In genomic region chr12:29644091-29644490, GRCm38 (mm10) we compare ENCODE assay signal across 19 mouse cellular contexts.
A peak's percentile ranks its signal among the peaks of the same experiment; 100 is the strongest.
DNase-seq lines count a peak whose midpoint lies in the region; ATAC-seq and TF ChIP-seq lines count a peak whose summit lies in the region.
"Had no signal": no experiment of that assay in that cellular context is flagged by ENCODE, and none has a peak within 500 bp of the region (broad histone marks: within the 10 kb centered on the region; RNA-seq: fewer than 3 reads in every experiment).

No protein-coding gene starts in this region.

- no peaks in the 10 kb centered on the region for H3K36me3 ChIP-seq in forebrain, embryonic 12.5 days (replicated peaks)
- no peaks in the 10 kb centered on the region for H3K36me3 ChIP-seq in forebrain, embryonic 10.5 days (replicated peaks)
- H3K36me3 ChIP-seq: embryonic facial prominence, embryonic 12.5 days; G1E; heart, embryonic 10.5 days had no signal

- TF ChIP-seq CTCF in layer of hippocampus, adult 2 months (conservative IDR thresholded peaks at IDR 0.05), result no peak
- TF ChIP-seq CTCF in olfactory bulb, adult 2 months (IDR thresholded peaks at IDR 0.05; ENCODE audit: insufficient read depth, low read depth, low read length), result no peak

- no peaks in the 10 kb centered on the region for H3K9me3 ChIP-seq in forebrain, embryonic 12.5 days
- H3K9me3 ChIP-seq in forebrain, embryonic 10.5 days, result no peaks in the 10 kb centered on the region
- H3K9me3 ChIP-seq: embryonic facial prominence, embryonic 12.5 days; heart, embryonic 10.5 days had no signal

- peaks cover 14% of the 10 kb centered on the region; the same call in 1 of the 2 replicates for H3K4me1 ChIP-seq in forebrain, embryonic 12.5 days
- H3K4me1 ChIP-seq in forebrain, embryonic 10.5 days, result peaks cover 14% of the 10 kb centered on the region; the same call in 1 of the 2 replicates
- H3K4me1 ChIP-seq in olfactory bulb, adult 2 months (ENCODE audit: control insufficient read depth, insufficient read depth, low read length), result peaks cover 6% of the 10 kb centered on the region

- no peaks in the 10 kb centered on the region for H3K27me3 ChIP-seq in forebrain, embryonic 12.5 days
- H3K27me3 ChIP-seq in forebrain, embryonic 10.5 days (ENCODE audit: poor library complexity, severe bottlenecking), result no peaks in the 10 kb centered on the region
- H3K27me3 ChIP-seq: embryonic facial prominence, embryonic 12.5 days had no signal

- H3K4me3 ChIP-seq in forebrain, embryonic 12.5 days (replicated peaks), result no peak overlapping the region
- H3K4me3 ChIP-seq in forebrain, embryonic 10.5 days, result no peak overlapping the region
- no peak overlapping the region for H3K4me3 ChIP-seq in layer of hippocampus, adult 2 months
- H3K4me3 ChIP-seq in olfactory bulb, adult 2 months (ENCODE audit: insufficient read depth, low read depth, low read length), result no peak overlapping the region
- H3K4me3 ChIP-seq: embryonic facial prominence, embryonic 12.5 days; heart, embryonic 10.5 days had no signal

- H3K4me2 ChIP-seq in forebrain, embryonic 12.5 days, result no peak overlapping the region
- H3K4me2 ChIP-seq: embryonic facial prominence, embryonic 12.5 days had no signal

- intact Hi-C loops in heart, postnatal 25 days (cut with DNase I), result no loop called here

- no peak for ATAC-seq in forebrain, embryonic 12.5 days (ENCODE audit: low FRiP score)
- ATAC-seq: CD4-positive, CD25-positive, alpha-beta regulatory T cell, adult 4 months; intestine, embryonic 16.5 days had no signal

- 78% methylated on average over 4 of the region's 4 CpGs for WGBS in forebrain, embryonic 12.5 days
- WGBS in forebrain, embryonic 10.5 days, result 88% methylated on average over 4 of the region's 4 CpGs
- 70% methylated on average over 4 of the region's 4 CpGs for WGBS in olfactory bulb, adult 2 months

- H3K27ac ChIP-seq in forebrain, embryonic 12.5 days, result peak overlapping the region; percentile 9; the same call in 1 of the 2 replicates
- no peak overlapping the region for H3K27ac ChIP-seq in forebrain, embryonic 10.5 days
- peak overlapping the region; percentile 75 for H3K27ac ChIP-seq in layer of hippocampus, adult 2 months
- peak overlapping the region; percentile 52; the same call in 1 of the 2 replicates for H3K27ac ChIP-seq in olfactory bulb, adult 2 months (ENCODE audit: insufficient read depth, low read depth, low read length)
- H3K27ac ChIP-seq: embryonic facial prominence, embryonic 12.5 days; heart, embryonic 10.5 days had no signal

- TF ChIP-seq POLR2A in olfactory bulb, adult 2 months (IDR thresholded peaks at IDR 0.05; ENCODE audit: insufficient read depth, low read depth, low read length), result no peak

- H3K9ac ChIP-seq in forebrain, embryonic 12.5 days, result no peak overlapping the region
- H3K9ac ChIP-seq: embryonic facial prominence, embryonic 12.5 days had no signal

- DNase-seq in forebrain, embryonic 10.5 days (ENCODE audit: extremely low spot score, low spot score), result no peak
- peak; percentile 67 for DNase-seq in heart, adult 11 months
- no peak for DNase-seq in heart, postnatal 25 days (ENCODE audit: low spot score)
- no peak for DNase-seq in layer of hippocampus, adult 2 months (ENCODE audit: low spot score in 2 of 2)
- DNase-seq in layer of hippocampus, postnatal 14 days (ENCODE audit: low spot score in 2 of 2), result no peak
- DNase-seq: adrenal gland, adult 8-10 months; adrenal gland, postnatal 36 days; B cell, adult 2 months; cerebellum, postnatal 25 days; gastrocnemius, postnatal 36 days; heart, adult 18-20 months; heart, postnatal 10 days had no signal
